Mouse (Mus musculus): Measurements from ENCODE around the gene Hspd1. TPM values are rescaled to one million over a fixed set of nuclear protein-coding genes. Genes with fewer than 3 reads are reported as not detected.

The Hspd1 gene
- polyA plus RNA-seq, 1 experiment: not detected

DNA sequence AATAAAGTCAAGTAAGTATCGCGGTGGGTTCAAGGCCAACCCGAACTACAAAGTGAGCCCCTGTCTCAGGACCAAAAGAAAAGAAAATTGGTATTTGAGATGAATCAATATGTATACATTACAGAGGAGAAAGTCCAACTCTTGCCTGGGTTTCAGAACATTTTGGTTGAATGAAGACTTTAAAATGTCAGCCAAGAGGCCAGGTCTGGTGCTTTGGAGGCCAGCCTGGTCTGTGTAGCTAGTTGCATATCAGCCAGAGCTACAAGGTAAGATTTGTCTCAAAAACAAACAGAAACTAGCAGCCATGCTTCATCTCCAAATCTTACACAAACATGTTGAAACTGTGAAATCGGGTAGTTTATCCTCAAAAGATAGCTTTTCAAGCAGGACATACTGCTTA is 34.4 kb downstream of the Hspd1 start:
- H3K27ac ChIP-seq (ENCODE audit: insufficient read depth, low read depth, low read length): no peak overlapping the region
- TF ChIP-seq POLR2A (IDR thresholded peaks at IDR 0.05; ENCODE audit: insufficient read depth, low read depth, low read length) (no peak), CTCF (IDR thresholded peaks at IDR 0.05; ENCODE audit: insufficient read depth, low read depth, low read length) (no peak)
- no peak overlapping the region for H3K4me3 ChIP-seq (ENCODE audit: insufficient read depth, low read depth, low read length)
- peaks cover 3% of the 10 kb centered on the region; the same call in 1 of the 2 replicates for H3K4me1 ChIP-seq (ENCODE audit: control insufficient read depth, insufficient read depth, low read length)
- 61% methylated on average over 4 of the region's 4 CpGs for WGBS

DNA sequence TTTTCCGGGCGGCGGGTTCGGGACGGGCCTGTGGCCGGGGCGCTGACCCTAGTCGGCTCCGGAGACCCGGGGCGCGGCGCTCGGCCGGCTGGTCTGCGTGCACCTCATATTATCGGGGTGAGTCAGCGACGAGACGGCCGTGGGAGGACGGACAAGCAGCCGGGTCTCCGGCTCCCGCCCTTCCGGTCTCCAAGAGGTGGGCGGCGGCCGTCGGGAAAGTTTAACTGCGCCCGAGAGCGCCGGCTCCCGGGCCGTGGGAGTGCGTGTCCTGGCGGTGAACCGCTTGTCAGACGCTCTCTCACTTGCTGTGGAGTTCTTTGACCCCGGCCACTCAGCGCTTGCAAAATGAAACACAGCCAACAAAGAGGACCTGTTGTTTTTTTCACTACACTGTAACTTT is 35.0 kb downstream of the Hspd1 start:
- 0% methylated on average over 42 of the region's 42 CpGs for WGBS
- H3K27ac ChIP-seq (ENCODE audit: insufficient read depth, low read depth, low read length): peak overlapping the region; percentile 76
- peaks cover 3% of the 10 kb centered on the region; the same call in 1 of the 2 replicates for H3K4me1 ChIP-seq (ENCODE audit: control insufficient read depth, insufficient read depth, low read length)
- peak overlapping the region; percentile 76 for H3K4me3 ChIP-seq (ENCODE audit: insufficient read depth, low read depth, low read length)
- TF ChIP-seq POLR2A (IDR thresholded peaks at IDR 0.05; ENCODE audit: insufficient read depth, low read depth, low read length) (no peak), CTCF (IDR thresholded peaks at IDR 0.05; ENCODE audit: insufficient read depth, low read depth, low read length) (no peak)

DNA sequence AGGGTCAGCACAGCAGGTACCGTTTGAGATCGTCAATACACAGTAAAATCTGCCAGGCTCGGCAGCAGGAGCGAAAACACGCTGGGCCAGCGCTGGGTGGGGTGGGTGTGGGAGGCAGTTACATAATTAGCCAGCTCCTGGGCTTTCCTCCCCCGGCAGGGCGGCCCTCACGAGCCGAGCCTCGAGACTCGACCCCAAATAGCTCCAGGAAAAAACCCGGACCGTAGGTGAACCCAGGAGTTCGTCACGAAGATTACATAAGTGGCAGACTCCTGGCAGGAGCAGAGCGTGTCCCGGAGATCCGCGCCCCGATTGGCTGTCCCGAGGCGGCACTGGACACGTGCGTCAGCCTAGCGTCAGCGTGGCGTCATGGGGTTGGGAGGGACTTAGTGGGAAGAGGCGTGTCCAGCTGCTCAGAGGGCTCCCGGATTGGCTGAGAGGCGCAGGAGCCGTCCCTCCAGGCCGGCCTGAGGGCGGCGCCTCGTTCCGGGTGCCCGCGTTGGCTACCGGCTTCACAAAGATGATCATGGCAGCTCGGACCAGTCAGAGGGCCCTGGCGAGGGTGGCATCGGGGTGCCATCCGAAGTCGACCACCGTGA is 35.6 kb downstream of the Hspd1 start, which contains the start of gene Coq10b:
Coq10b (plus strand) TSS at position 416 of the 599 bp plus-strand sequence.
- TF ChIP-seq POLR2A (IDR thresholded peaks at IDR 0.05; ENCODE audit: insufficient read depth, low read depth, low read length): peak; percentile 60
- TF ChIP-seq CTCF (IDR thresholded peaks at IDR 0.05; ENCODE audit: insufficient read depth, low read depth, low read length): no peak
- Histone ChIP-seq H3K27ac (ENCODE audit: insufficient read depth, low read depth, low read length) (peak within 1 kb of the TSS; percentile 95), H3K4me3 (ENCODE audit: insufficient read depth, low read depth, low read length) (peak within 1 kb of the TSS; percentile 76), H3K4me1 (ENCODE audit: control insufficient read depth, insufficient read depth, low read length) (peaks cover 3% of the 10 kb centered on the region; the same call in 1 of the 2 replicates)
- under 1% methylated on average over 46 of the region's 46 CpGs for WGBS

DNA sequence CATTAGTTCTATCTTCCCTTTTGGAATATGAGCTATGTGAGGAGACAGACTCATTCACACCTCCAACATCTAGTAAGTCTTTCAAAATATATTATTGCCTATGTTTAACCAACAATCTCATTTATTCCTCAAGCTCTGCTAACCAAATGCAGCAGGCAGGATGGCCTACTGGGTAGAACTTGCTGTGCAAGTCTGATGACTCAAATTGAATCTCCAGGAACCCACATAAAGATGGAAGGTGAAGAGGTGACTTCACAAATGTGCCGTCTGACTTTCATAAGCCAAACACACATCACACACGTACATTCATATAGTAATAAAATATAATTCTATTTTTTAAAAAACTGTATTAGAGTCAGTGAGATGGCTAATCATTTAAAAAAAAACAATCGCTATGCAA is 36.4 kb downstream of the Hspd1 start:
- TF ChIP-seq POLR2A (IDR thresholded peaks at IDR 0.05; ENCODE audit: insufficient read depth, low read depth, low read length) (no peak), CTCF (IDR thresholded peaks at IDR 0.05; ENCODE audit: insufficient read depth, low read depth, low read length) (no peak)
- H3K4me1 ChIP-seq (ENCODE audit: control insufficient read depth, insufficient read depth, low read length): no peaks in the 10 kb centered on the region
- H3K4me3 ChIP-seq (ENCODE audit: insufficient read depth, low read depth, low read length): no peak overlapping the region
- H3K27ac ChIP-seq (ENCODE audit: insufficient read depth, low read depth, low read length): no peak overlapping the region
- 77% methylated on average over 3 of the region's 3 CpGs for WGBS

DNA sequence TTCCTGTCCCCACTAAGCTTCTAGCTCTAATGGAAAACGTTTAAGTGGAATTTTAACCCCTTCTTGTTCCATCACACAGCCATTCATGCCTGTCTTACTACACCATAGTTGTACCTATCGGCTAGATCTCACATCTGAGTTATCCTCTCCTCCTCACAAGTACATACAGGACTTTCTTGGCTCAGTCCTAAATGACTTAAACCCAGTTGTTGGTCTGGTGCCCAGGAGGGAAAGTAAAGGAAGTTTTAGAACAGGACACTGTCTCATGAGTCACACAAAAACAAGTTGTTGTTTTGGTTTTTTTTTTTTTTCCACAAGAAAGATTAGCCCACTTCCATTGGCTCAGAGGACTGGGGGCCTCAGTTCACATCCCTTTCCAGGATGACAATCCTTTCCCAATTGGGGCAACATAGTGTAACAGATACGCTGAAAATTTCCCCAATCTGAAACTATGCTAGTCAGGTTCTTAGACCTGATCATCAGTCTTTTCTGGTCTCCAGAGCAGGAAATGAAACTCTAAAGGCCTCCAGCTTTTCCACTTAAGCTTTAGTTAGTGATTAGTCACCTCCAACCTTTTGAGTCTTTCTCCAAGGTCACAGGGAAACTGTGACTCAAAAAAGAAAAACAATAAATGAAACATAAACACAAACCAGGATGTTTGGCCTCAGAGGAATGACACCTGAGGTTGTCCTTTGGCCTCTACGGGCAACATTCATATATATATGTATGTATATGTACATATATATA is 39.0 kb downstream of the Hspd1 start:
- 71% methylated on average over 4 of the region's 4 CpGs for WGBS

DNA sequence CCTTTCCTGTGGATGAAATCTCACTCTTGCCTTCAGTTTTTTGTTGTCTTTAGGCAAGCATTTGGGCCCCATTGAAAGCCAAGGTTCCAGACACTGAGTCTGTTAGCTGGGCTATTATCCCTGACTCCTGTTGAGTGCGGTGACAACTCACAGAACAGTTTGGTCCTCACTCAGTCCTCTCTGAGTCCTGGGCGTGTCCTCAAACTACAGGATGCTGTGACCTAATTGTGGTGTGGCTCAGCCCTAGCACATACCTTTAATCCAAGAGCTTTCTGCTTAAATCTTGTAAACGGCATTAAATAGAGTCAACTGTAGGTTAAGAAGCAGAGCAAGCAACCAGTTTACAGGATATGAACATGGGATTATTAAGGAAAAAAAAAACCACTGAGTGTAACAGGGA is 44.9 kb downstream of the Hspd1 start:
- Histone ChIP-seq H3K4me3 (ENCODE audit: insufficient read depth, low read depth, low read length) (no peak overlapping the region), H3K27ac (ENCODE audit: insufficient read depth, low read depth, low read length) (no peak overlapping the region), H3K4me1 (ENCODE audit: control insufficient read depth, insufficient read depth, low read length) (no peaks in the 10 kb centered on the region)
- 85% methylated on average over 3 of the region's 3 CpGs for WGBS
- TF ChIP-seq CTCF (IDR thresholded peaks at IDR 0.05; ENCODE audit: insufficient read depth, low read depth, low read length) (no peak), POLR2A (IDR thresholded peaks at IDR 0.05; ENCODE audit: insufficient read depth, low read depth, low read length) (no peak)

More for the DNA sequence above, 39.0 kb downstream of the Hspd1 start:
- no peaks in the 10 kb centered on the region for H3K4me1 ChIP-seq (ENCODE audit: control insufficient read depth, insufficient read depth, low read length)
- H3K4me3 ChIP-seq (ENCODE audit: insufficient read depth, low read depth, low read length): no peak overlapping the region
- no peak for TF ChIP-seq POLR2A (IDR thresholded peaks at IDR 0.05; ENCODE audit: insufficient read depth, low read depth, low read length)
- TF ChIP-seq CTCF (IDR thresholded peaks at IDR 0.05; ENCODE audit: insufficient read depth, low read depth, low read length): no peak
- H3K27ac ChIP-seq (ENCODE audit: insufficient read depth, low read depth, low read length): no peak overlapping the region

DNA sequence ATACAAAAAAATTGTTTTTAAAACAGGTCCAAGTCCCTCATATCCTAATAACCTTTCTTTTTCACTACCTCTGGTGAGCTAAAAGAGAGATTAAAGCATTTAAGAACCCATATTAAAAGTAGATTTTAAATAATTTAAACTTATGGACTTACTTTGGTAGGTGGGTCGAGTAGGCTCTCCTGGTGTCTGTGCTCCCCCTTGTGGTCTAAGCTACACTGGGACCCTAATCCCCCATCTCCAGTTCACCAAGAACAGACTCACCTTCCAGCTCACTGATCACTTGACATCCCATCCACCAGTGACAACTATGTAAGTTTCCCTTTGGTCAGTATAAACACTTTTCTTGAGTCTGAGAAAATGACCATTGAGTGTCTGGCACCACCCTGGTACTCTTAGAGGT is 45.8 kb downstream of the Hspd1 start:
- TF ChIP-seq CTCF (IDR thresholded peaks at IDR 0.05; ENCODE audit: insufficient read depth, low read depth, low read length): no peak
- no peak for TF ChIP-seq POLR2A (IDR thresholded peaks at IDR 0.05; ENCODE audit: insufficient read depth, low read depth, low read length)
- Histone ChIP-seq H3K27ac (ENCODE audit: insufficient read depth, low read depth, low read length) (no peak overlapping the region), H3K4me3 (ENCODE audit: insufficient read depth, low read depth, low read length) (no peak overlapping the region)

DNA sequence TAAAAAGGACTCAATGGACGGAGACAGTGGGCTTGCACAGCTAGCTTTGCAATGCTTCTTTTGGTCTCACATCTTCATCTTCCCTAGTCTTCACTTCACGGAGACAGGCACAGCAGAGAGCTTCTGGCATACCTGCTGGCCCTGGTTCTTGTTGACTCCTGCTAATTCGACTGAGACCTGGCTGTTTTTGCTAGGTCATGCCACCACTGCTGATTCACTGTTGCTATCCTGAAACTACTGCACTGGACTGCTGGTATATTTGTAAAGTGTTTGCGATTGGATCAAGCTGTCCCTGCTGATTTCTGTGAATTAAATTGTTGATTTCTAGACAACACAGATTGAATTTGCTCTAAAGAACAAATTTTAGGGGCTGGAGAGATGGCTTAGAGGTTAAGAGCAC is 46.4 kb downstream of the Hspd1 start:
- H3K4me1 ChIP-seq (ENCODE audit: control insufficient read depth, insufficient read depth, low read length): no peaks in the 10 kb centered on the region
- 95% methylated on average over 4 of the region's 4 CpGs for WGBS
- no peak for TF ChIP-seq POLR2A (IDR thresholded peaks at IDR 0.05; ENCODE audit: insufficient read depth, low read depth, low read length)
- TF ChIP-seq CTCF (IDR thresholded peaks at IDR 0.05; ENCODE audit: insufficient read depth, low read depth, low read length): no peak
- H3K4me3 ChIP-seq (ENCODE audit: insufficient read depth, low read depth, low read length): no peak overlapping the region
- H3K27ac ChIP-seq (ENCODE audit: insufficient read depth, low read depth, low read length): no peak overlapping the region

More for the DNA sequence above, 45.8 kb downstream of the Hspd1 start:
- no peaks in the 10 kb centered on the region for H3K4me1 ChIP-seq (ENCODE audit: control insufficient read depth, insufficient read depth, low read length)
- 67% methylated on average over 1 of the region's 1 CpGs for WGBS

DNA sequence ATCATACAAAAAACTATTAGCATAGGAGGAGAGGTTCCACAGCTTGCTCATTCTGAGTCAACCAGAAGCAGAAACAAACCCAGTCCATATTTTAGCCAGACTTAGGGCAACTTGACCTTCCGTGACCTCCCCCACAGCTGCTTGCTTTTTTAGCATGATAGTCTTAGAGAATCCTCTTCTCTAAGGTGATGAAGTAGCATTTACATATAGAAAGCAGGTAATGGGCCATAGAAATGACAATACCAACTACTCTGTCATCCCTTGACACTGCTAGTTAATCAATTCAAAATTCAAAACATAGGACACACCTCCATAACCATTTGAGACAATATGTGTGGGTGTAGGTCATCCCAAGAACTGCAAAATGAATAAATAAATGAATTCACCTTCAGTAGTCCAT is 48.1 kb downstream of the Hspd1 start:
- Histone ChIP-seq H3K4me1 (ENCODE audit: control insufficient read depth, insufficient read depth, low read length) (no peaks in the 10 kb centered on the region), H3K27ac (ENCODE audit: insufficient read depth, low read depth, low read length) (no peak overlapping the region), H3K4me3 (ENCODE audit: insufficient read depth, low read depth, low read length) (no peak overlapping the region)
- WGBS: 95% methylated on average over 1 of the region's 1 CpGs
- TF ChIP-seq CTCF (IDR thresholded peaks at IDR 0.05; ENCODE audit: insufficient read depth, low read depth, low read length) (no peak), POLR2A (IDR thresholded peaks at IDR 0.05; ENCODE audit: insufficient read depth, low read depth, low read length) (no peak)
